Mouse (Mus musculus) CD4-positive, CD25-positive, alpha-beta regulatory T cell, adult 2 months (primary cell): Measurements from ENCODE around the gene Cept1.
"Not testable (repeated sequence)": the region's sequence is repeated elsewhere in the genome, so short reads cannot be mapped to it uniquely, and the experiment has no call there.

ENCODE experiments used
- DNase-seq: peaks from one replicate; pipeline ENCODE4 v3.0.0-alpha.2; 2012; ENCODE audit warnings: low read depth, low spot score

The Cept1 gene

GRCm38 (mm10) chr3:106547171-106547923, at the start of gene Cept1, which contains the start of gene Dram2:
TSS of gene Cept1 (minus strand) at chr3:106547802.
TSS of gene Dram2 (plus strand) at chr3:106547798.
- DNase-seq, result peak; percentile 96

DNA sequence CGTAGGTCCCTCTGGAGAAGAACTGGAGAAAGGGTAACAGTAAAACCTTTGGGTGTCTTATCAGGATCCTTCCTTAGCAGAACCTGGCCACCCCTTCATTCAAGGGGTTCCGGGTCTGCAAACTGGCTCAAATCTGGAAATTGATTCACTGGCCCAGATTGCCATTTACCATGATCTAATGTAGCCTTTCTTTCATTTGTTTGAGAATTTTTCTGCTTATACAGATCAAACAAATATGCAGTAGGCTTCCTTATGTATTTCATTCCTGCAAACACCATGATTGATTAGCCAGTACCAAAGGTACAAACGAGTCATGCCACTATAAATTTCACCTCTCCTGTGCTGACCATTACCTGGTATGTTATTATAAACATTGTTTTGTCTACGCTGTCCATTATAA, 46.0 kb upstream of the Cept1 start:
- DNase-seq, result not testable (repeated sequence)

DNA sequence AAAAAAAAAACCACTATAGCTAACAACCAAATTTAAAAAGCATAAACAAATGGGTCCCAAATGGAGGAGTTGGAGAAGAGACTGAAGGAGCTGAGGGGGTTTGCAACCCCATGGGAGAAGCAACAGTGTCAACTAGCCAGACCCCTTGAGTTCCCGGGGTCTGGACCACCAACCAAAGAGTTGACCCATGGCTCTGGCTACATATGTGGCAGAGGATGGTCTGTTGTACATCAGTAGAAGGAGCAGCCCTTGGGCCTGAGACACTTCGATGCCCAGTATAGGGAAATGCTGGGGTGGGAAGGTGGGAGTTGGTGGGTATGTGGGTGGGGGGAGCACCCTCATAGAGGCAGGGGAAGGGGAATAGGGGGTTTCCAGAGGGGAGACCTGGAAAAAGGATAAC, 31.7 kb upstream of the Cept1 start:
- DNase-seq, result no peak

DNA sequence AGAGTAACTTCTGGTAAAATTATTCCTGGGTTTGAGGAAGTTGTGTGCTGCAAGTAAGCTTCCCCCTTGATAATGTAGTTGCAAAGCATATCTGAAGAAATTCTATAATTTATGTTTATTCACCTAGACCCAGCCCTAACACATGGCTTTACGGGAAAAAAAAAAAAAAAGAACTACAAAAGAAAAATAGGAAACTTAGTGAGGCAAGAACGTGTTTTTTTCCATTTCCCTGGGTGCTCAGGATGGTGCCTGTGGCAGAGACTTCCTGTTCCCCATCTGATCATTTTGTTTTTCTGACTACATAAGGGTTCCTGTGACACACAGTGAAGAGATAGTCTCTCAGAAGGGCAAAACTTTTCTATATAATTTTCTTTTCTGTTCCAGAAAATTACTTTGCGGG, 25.6 kb upstream of the Cept1 start:
- no peak for DNase-seq

DNA sequence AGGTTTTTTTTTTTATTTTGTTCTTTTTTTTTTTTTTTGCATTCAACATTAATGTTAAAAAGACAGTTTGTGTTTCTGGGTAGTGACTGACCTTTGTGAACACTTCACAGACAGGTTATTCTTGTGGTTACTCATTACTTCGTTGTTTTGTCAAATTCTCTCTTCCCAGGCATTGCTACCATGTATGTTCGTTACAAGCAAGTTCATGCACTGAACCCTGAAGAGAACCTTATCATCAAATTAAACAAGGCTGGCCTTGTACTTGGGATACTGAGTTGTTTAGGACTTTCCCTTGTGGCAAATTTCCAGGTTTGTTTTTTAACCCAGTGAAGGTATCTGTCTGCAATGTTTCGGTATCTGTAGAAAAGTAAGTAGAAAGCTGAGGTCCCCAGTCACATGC, 18.3 kb upstream of the Cept1 start:
- no peak for DNase-seq

- no peak for DNase-seq
These were observed 10.7 kb upstream of the Cept1 start for GRCm38 (mm10) chr3:106558271-106558670.

GRCm38 (mm10) chr3:106555743-106556250, 8.2 kb upstream of the Cept1 start:
- DNase-seq, result no peak

DNA sequence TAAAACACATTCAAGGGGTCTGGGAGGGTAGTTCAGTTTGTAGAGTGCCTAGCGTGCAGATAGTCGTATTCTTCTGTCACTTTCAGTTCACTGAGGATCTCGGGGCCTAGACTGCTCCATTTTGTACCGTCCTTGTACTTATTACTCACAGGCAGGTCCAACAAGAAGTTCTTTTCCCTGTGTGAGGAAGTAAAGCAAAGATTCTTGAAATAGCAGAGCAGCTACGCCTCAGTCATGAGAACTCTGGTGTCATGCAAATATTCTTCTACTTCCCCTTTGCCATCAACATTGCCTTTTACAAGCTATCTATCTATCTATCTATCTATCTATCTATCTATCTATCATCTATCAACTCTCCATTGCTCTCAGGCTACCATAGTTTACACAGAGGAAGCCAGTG, 5.8 kb upstream of the Cept1 start:
- DNase-seq, result no peak

- no peak for DNase-seq
These were observed 1.4 kb upstream of the Cept1 start for GRCm38 (mm10) chr3:106548971-106549370.

GRCm38 (mm10) chr3:106547924-106548539, 430 bp upstream of the Cept1 start:
- DNase-seq, result no peak

DNA sequence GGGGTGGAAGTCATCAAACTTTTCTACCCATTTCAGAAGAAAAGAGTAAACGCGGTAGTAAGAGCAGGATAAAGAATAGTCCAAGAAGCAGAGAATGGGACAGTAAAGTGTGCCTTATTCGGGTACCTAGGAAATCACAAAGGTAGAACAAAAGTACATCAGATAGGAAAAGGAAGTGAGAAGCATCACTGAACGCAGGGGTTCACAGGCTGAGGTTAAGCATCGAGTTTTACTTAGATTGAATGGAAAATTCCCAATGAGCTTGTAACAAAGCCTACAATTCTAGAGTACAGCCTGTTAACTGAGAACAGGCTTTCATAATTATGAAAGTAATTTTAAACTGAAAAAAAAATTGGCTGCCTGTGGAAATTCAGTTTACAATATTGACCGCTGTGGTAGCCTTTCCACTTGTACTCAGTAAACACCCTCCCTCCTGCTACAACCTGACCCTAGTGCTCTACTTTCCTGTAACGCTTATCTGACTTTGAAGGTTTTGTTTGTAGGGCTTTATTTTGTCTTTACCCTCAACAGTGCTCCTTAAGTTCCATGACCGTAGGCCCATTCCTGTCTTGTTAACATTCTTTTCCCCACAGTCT, 2.8 kb downstream of the Cept1 start:
- peak; percentile 43 for DNase-seq

DNA sequence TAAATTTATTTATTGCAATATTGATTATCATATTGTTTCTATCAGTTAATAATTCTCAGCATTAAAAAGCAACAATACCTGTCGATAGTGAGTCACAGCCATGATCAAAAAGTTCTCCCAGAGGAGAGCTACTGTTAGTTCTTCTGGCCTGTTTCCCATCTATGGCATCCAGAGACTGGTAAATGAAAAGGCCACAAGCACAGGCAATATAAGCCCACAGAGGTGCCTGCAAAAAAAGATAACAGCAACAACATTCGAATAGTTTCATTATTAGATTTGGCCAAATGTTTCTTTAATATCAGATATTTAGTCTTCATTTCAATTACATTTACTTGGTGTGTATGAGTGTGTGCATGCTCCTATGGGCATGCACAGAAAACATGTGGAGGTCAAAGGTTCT, 14.3 kb downstream of the Cept1 start:
- DNase-seq, result no peak

DNA sequence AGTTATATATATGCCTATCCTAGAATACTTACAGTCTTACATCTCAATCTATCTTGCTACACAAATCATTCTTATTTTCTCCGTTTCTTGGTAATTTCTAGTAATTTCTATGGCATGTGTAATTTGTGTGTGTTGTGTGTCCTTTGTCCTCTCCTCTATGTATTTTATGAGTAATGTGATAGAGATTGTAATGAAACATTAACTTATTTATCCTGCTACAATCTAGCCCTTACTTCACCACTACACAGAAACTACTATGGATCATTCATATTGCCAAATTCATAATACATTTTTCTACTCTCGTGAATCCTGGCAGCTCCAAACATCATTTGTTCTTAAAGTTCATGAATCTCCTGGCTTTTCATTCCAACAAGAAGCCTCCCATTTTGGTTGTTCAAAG, 19.6 kb downstream of the Cept1 start:
- DNase-seq, result no peak

DNA sequence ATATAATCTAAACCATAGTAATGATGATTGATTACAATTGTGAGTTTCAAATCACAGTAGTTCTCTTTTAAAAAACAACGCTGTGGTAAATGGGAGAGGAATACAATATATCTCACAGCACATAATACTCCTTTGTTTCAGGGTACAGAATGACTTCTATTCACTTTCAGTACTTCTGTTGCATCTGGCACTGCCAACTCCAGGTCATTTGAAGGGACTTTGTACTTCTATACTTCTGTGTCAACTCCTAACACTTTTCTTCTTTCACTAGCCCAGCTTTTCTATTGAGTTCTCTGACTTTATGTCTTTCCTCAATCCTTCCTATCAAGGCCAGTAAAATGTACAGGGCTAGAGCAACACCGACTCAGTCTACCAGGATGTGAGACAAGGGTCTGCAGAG, 21.2 kb downstream of the Cept1 start:
- DNase-seq, result no peak

GRCm38 (mm10) chr3:106522730-106523129, 24.9 kb downstream of the Cept1 start:
- peak; percentile 22 for DNase-seq

DNA sequence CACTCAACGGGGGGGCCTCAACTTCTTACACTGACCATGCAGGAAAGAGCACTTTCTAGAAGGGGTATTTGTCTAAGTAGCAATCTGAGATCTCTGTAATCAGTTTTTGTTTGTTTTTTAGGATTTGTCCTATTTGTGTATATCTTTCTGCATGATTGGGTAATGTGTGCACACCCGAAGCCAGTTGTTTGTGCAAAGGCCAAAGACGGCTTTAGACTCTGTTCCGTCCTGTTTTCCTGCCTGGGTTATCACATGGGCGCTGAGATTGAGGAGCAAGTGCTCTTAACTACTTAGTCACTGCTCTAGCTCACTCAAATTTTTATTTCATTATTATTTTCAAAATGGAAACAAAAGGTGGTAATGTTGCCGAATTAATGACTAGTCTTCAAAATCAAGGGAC, 32.6 kb downstream of the Cept1 start:
- no peak for DNase-seq

GRCm38 (mm10) chr3:106510669-106511068, 36.9 kb downstream of the Cept1 start:
- DNase-seq, result no peak

GRCm38 (mm10) chr3:106502892-106503291, 44.7 kb downstream of the Cept1 start:
- no peak for DNase-seq

- DNase-seq, result no peak
These were observed 47.1 kb downstream of the Cept1 start for GRCm38 (mm10) chr3:106500510-106500909.

DNA sequence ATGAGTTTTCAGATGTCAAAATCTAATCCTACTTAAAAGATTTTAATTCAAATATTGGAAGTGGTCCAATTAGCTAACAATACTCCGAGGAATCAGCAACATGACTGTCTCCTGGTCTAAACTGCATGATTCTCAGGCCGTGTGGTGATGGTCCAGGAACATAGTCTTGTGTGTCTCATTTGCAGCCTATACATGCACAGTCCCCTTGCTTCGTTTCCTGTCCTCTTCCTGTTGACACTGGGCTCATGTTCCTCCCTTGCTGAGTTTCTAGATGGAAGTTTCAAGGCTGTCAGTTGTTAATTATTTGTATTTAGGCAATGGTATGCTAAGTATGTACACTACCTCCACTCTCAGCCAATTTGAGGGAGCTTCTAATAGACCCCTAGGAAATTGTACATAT, 50.6 kb downstream of the Cept1 start:
- DNase-seq, result peak; percentile 40

- DNase-seq, result no peak
These were observed 51.4 kb downstream of the Cept1 start for GRCm38 (mm10) chr3:106496045-106496721.
